Mouse (Mus musculus) cerebellum, postnatal 14 days (tissue): ENCODE data around the gene Olfr1186.
"Not testable (repeated sequence)": the region's sequence is repeated elsewhere in the genome, so short reads cannot be mapped to it uniquely, and the experiment has no call there.

Source experiments
- DNase-seq, 2 experiments: peaks; one replicate each; pipeline ENCODE4 v3.0.0; 2021; ENCODE audit warnings: mixed read lengths in 2 of 2

Olfr1186 gene

DNA sequence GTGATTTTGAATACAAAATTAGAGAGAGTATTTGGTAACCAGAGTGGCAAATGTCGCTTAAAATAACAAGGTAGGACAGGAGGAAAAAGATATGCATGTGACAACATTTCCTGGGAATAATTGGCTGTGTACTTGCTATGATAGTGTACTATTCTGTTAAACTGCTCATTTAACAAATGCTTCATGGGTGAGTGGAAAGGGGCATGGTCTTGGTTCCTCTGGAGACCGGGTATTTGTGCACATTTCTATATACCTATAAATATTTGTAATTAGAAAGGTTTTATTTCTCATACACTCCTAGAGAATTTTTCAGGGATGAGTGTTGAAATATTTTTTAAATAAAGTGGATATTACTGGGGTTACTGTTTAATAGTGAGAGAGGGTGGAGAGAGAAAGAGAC is at the start of gene Olfr1186:
Olfr1186 (plus strand) TSS at position 301 of the 400 bp plus-strand sequence.
- no peak for DNase-seq

- no peak for DNase-seq
These were observed 35.1 kb upstream of the Olfr1186 start, which contains the start of gene Olfr1184 for GRCm38 (mm10) chr2:88483298-88483697. Olfr1184 (plus strand) TSS chr2:88483598.

DNA sequence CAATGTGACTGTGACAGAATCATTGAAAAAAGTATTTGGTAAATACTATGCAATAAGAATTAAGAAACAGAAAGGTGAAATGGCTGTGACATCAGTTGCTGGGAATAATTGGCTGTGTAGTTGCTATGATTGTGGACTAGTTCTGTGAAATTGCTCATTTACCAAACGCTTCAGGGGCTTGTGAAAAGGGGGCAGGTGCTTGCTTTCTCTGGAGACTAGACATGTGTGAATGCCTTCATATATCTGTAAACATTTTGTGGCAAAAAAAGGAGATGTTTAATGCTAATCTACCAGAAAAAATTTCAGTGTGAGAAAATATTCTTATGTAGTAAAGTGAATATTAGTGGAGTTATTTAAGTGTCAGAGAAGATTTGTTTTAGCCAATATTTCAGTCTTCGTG is 25.3 kb upstream of the Olfr1186 start, which contains the start of gene Olfr1185-ps1:
Olfr1185-ps1 (plus strand) TSS at position 301 of the 400 bp plus-strand sequence.
- no peak for DNase-seq

DNA sequence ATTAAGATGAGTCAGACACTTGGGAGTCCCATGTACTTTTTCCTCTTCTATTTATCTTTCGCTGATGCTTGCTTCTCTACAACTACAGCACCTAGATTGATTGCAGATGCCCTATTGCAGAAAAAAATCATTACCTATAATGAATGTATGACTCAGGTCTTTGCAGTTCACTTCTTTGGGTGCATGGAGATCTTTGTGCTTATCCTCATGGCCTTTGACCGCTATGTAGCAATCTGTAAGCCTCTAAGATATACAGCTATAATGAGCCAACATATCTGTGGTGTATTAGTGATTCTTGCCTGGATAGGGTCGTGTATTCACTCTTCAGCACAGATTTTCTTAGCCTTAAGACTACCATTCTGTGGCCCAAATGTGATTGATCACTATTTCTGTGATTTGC is 7.4 kb downstream of the Olfr1186 start:
- no peak for DNase-seq

- DNase-seq: no peak
These were observed 38.3 kb downstream of the Olfr1186 start, which contains the start of gene Olfr1188 for GRCm38 (mm10) chr2:88556635-88557034. Olfr1188 (plus strand) TSS chr2:88556935.

- not testable (repeated sequence) for DNase-seq
These were observed 54.3 kb downstream of the Olfr1186 start for GRCm38 (mm10) chr2:88572696-88573095.
